Mouse (Mus musculus): Measurements from ENCODE around the gene Creb1. TPM values are rescaled to one million over a fixed set of nuclear protein-coding genes. Genes with fewer than 3 reads are reported as not detected.
A peak's percentile ranks its signal among the peaks of the same experiment; 100 is the strongest.

Creb1 gene
- 10 to 100 TPM; 23.5 to 33.6 TPM for total RNA-seq (2021)
- long read RNA-seq, experiment 1, full-length matches to known transcripts: 6 of 27 reads
- long read RNA-seq, experiment 1, partial matches to known transcripts: 1 of 27 reads
- long read RNA-seq, experiment 1, other reads (novel, unspliced or antisense): 20 of 27 reads
- long read RNA-seq, experiment 2, partial matches to known transcripts: 3 of 14 reads
- long read RNA-seq, experiment 2, other reads (novel, unspliced or antisense): 11 of 14 reads

- peak; percentile 99 for DNase-seq
These were observed at the start of gene Creb1 for GRCm38 (mm10) chr1:64532589-64533470. TSS of gene Creb1 (plus strand) at chr1:64532645.

- DNase-seq: no peak
These were observed 43.9 kb upstream of the Creb1 start for GRCm38 (mm10) chr1:64488521-64489029.

- DNase-seq: no peak
These were observed 35.6 kb upstream of the Creb1 start for GRCm38 (mm10) chr1:64496803-64497202.

- DNase-seq: no peak
These were observed 30.9 kb upstream of the Creb1 start for GRCm38 (mm10) chr1:64501382-64502140.

- no peak for DNase-seq
These were observed 23.9 kb upstream of the Creb1 start for GRCm38 (mm10) chr1:64508479-64509096.

GRCm38 (mm10) chr1:64509678-64510077, 22.8 kb upstream of the Creb1 start:
- DNase-seq: no peak

- no peak for DNase-seq
These were observed 18.3 kb upstream of the Creb1 start for GRCm38 (mm10) chr1:64514184-64514583.

GRCm38 (mm10) chr1:64516593-64516992, 15.9 kb upstream of the Creb1 start:
- no peak for DNase-seq

- DNase-seq: no peak
These were observed 14.0 kb upstream of the Creb1 start for GRCm38 (mm10) chr1:64518480-64518879.

- no peak for DNase-seq
These were observed 13.1 kb upstream of the Creb1 start for GRCm38 (mm10) chr1:64519345-64519744.

GRCm38 (mm10) chr1:64519901-64520300, 12.5 kb upstream of the Creb1 start:
- no peak for DNase-seq

- DNase-seq: peak; percentile 15
These were observed 10.7 kb upstream of the Creb1 start for GRCm38 (mm10) chr1:64521734-64522133.

- DNase-seq: no peak
These were observed 9.8 kb upstream of the Creb1 start for GRCm38 (mm10) chr1:64522637-64523036.

- no peak for DNase-seq
These were observed 9.3 kb upstream of the Creb1 start for GRCm38 (mm10) chr1:64523117-64523516.

- no peak for DNase-seq
These were observed 7.8 kb upstream of the Creb1 start for GRCm38 (mm10) chr1:64524661-64525060.

- DNase-seq: no peak
These were observed 4.8 kb upstream of the Creb1 start for GRCm38 (mm10) chr1:64527626-64528025.

GRCm38 (mm10) chr1:64529781-64530315, 2.6 kb upstream of the Creb1 start:
- DNase-seq: no peak

GRCm38 (mm10) chr1:64531548-64531947, 897 bp upstream of the Creb1 start:
- no peak for DNase-seq

- no peak for DNase-seq
These were observed 350 bp upstream of the Creb1 start for GRCm38 (mm10) chr1:64532067-64532523.

GRCm38 (mm10) chr1:64533471-64534443, 1.3 kb downstream of the Creb1 start:
- DNase-seq: peak; percentile 53
